In the genomic region with DNA sequence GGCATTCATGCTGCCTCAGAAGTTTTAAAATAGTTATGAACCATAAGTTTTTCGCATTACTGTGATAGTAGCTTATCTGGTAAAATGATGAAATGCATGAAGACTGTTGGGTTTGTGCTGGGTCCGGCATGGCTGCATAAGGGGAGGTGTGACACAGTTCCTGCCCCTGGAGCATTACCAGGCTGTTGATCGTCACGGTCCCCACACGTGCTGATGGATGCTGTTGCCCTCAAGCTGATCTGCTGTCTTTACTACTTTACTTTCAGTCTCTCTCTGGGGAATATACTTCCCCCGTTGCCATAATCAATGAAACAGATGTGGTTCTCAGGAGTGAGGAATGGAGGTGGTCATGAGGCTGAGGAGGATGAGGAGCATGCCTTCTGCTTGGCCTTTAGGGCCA, we compare ENCODE assay signal across 23 mouse cellular contexts. TPM values are rescaled to one million over a fixed set of nuclear protein-coding genes. Genes with fewer than 3 reads are reported as not detected.
DNase-seq lines count a peak whose midpoint lies in the region; ATAC-seq and TF ChIP-seq lines count a peak whose summit lies in the region.
"Had no signal": no experiment of that assay in that cellular context is flagged by ENCODE, and none has a peak within 500 bp of the region (broad histone marks: within the 10 kb centered on the region; RNA-seq: fewer than 3 reads in every experiment).

No protein-coding gene starts in this region.

- no peak for ATAC-seq in erythroblast, adult 5-6 weeks (replicated peaks; ENCODE audit: low FRiP score, poor library complexity, severe bottlenecking)
- ATAC-seq: activated CD4-positive, CD25-positive, alpha-beta regulatory T cell, adult 4 months; forebrain, embryonic 14.5 days; forebrain, embryonic 16.5 days; Patski had no signal

- H3K27ac ChIP-seq in layer of hippocampus, adult 2 months, result no peak overlapping the region
- H3K27ac ChIP-seq: embryonic facial prominence, embryonic 10.5 days; embryonic facial prominence, embryonic 12.5 days; forebrain, embryonic 10.5 days; forebrain, embryonic 12.5 days had no signal

- TF ChIP-seq CTCF in layer of hippocampus, adult 2 months (conservative IDR thresholded peaks at IDR 0.05), result no peak

- H3K4me3 ChIP-seq in layer of hippocampus, adult 2 months, result no peak overlapping the region
- H3K4me3 ChIP-seq: embryonic facial prominence, embryonic 10.5 days; embryonic facial prominence, embryonic 12.5 days; erythroblast, embryonic 14.5 days; forebrain, embryonic 10.5 days; forebrain, embryonic 12.5 days had no signal

- DNase-seq in A20 (ENCODE audit: low read depth, low spot score), result peak; percentile 59
- DNase-seq in B cell, adult 2 months, result peak; percentile 43 to 52
- DNase-seq in mesoderm, embryonic 11.5 days (ENCODE audit: low read depth, low spot score), result peak; percentile 13
- no peak for DNase-seq in layer of hippocampus, adult 2 months (ENCODE audit: low spot score in 2 of 2)
- DNase-seq in gastrocnemius, postnatal 4 days (ENCODE audit: low spot score in 2 of 2), result no peak
- DNase-seq: adrenal gland, adult 8-10 months; adrenal gland, postnatal 14 days; adrenal gland, postnatal 36 days; cerebellum, adult 11-12 months; cerebellum, adult 2 months; cerebellum, adult 9-10 months; cerebellum, postnatal 10 days; cerebellum, postnatal 25 days had no signal

RNA-seq across cellular contexts. Expression of a gene that starts 43.1 kb away (rescaled TPM):
- 100 to 1,000 TPM in 1 of 2 experiments, 10 to 100 TPM in 1; 96.7 to 114 TPM for total RNA-seq in layer of hippocampus, adult 2 months (2021)
- total RNA-seq in erythroblast, adult 5-6 weeks (2015; ENCODE audit: low replicate concordance), result 263 and 430 TPM in 2 replicates
- total RNA-seq in erythroblast, adult 5-6 weeks (2017; ENCODE audit: low replicate concordance), result 228 and 241 TPM in 2 replicates
- 10 to 100 TPM; 57.5 to 78.1 TPM for total RNA-seq in gastrocnemius, postnatal 4 days (2021)

Comparison
In these comparisons a context has a peak if more than half of its experiments do, and no peak if none do; other contexts are left out.
1. DNase-seq: peak in A20 (single experiment), B cell, adult 2 months (2 of 2) and mesoderm, embryonic 11.5 days (single experiment); none in layer of hippocampus, adult 2 months (0 of 2) and gastrocnemius, postnatal 4 days (0 of 2).